Mouse (Mus musculus) cerebellum, adult 2 months (tissue): ENCODE data around the gene Suds3.

Experiments
- CTCF ChIP-seq: fragments of 200-500 bp; IDR thresholded peaks from 2 replicates; pipeline ENCODE4 v1.5.1; 2011; ENCODE audit warnings: low read depth, mild to moderate bottlenecking, control low read depth, low read length, moderate library complexity, borderline replicate concordance; ENCODE audit not compliant: insufficient read depth
- POLR2A ChIP-seq: fragments of 200-500 bp; IDR thresholded peaks from 2 replicates; pipeline ENCODE4 v1.6.1; 2011; ENCODE audit warnings: low read length, control low read depth, borderline replicate concordance; ENCODE audit not compliant: insufficient read depth

GRCm38 (mm10) chr5:117117241-117117640 lies 1.3 kb upstream of the Suds3 start:
- no peak for TF ChIP-seq CTCF
- no peak for TF ChIP-seq POLR2A
